Mouse (Mus musculus) olfactory bulb, adult 2 months (tissue): ENCODE data around the gene Rspry1.

Experiments
- CTCF ChIP-seq: fragments of 200-500 bp; IDR thresholded peaks from 2 replicates; pipeline ENCODE4 v1.5.1; 2012; ENCODE audit warnings: low read depth, mild to moderate bottlenecking, low read length, moderate library complexity; ENCODE audit not compliant: insufficient read depth
- POLR2A ChIP-seq: fragments of 200-500 bp; IDR thresholded peaks from 2 replicates; pipeline ENCODE4 v1.6.1; 2012; ENCODE audit warnings: mild to moderate bottlenecking, low read depth, low read length, moderate library complexity; ENCODE audit not compliant: insufficient read depth

- no peak for TF ChIP-seq CTCF
- no peak for TF ChIP-seq POLR2A
These were observed 10.0 kb upstream of the Rspry1 start for GRCm38 (mm10) chr8:94591691-94592090.
